Mouse (Mus musculus) fibroblast of lung, adult 2 months (primary cell): ENCODE results near the gene Rnf214.

ENCODE experiments used
- DNase-seq: peaks from one replicate; pipeline ENCODE4 v3.0.0-alpha.2; 2011; ENCODE audit warnings: low read depth

Gene Rnf214

GRCm38 (mm10) chr9:45906355-45907077, at the start of gene Rnf214, which contains the start of gene Pcsk7:
Gene Rnf214 (minus strand): TSS chr9:45906911.
Gene Pcsk7 (plus strand): TSS chr9:45906497.
- DNase-seq = no peak

- peak; percentile 64 for DNase-seq
Observed at GRCm38 (mm10) chr9:45955107-45955963, 48.6 kb upstream of the Rnf214 start, which contains the start of gene Sidt2. Gene Sidt2 (minus strand): TSS chr9:45955258.

GRCm38 (mm10) chr9:45954294-45955106, 47.8 kb upstream of the Rnf214 start:
- DNase-seq = peak; percentile 29

- no peak for DNase-seq
Observed at GRCm38 (mm10) chr9:45953511-45954293, 47.0 kb upstream of the Rnf214 start.

GRCm38 (mm10) chr9:45952890-45953289, 46.2 kb upstream of the Rnf214 start:
- no peak for DNase-seq

GRCm38 (mm10) chr9:45952057-45952456, 45.3 kb upstream of the Rnf214 start:
- no peak for DNase-seq

- no peak for DNase-seq
Observed at GRCm38 (mm10) chr9:45946872-45947183, 40.1 kb upstream of the Rnf214 start.

- no peak for DNase-seq
Observed at GRCm38 (mm10) chr9:45946182-45946871, 39.6 kb upstream of the Rnf214 start.

- no peak for DNase-seq
Observed at GRCm38 (mm10) chr9:45945721-45946120, 39.0 kb upstream of the Rnf214 start.

- no peak for DNase-seq
Observed at GRCm38 (mm10) chr9:45944506-45945400, 38.0 kb upstream of the Rnf214 start.

- DNase-seq = no peak
Observed at GRCm38 (mm10) chr9:45943628-45944505, 37.2 kb upstream of the Rnf214 start.

- DNase-seq = no peak
Observed at GRCm38 (mm10) chr9:45942916-45943315, 36.2 kb upstream of the Rnf214 start.

GRCm38 (mm10) chr9:45942464-45942863, 35.8 kb upstream of the Rnf214 start:
- DNase-seq = no peak

GRCm38 (mm10) chr9:45941329-45941888, 34.7 kb upstream of the Rnf214 start:
- DNase-seq = no peak

GRCm38 (mm10) chr9:45939794-45940193, 33.1 kb upstream of the Rnf214 start:
- no peak for DNase-seq

- no peak for DNase-seq
Observed at GRCm38 (mm10) chr9:45938952-45939637, 32.4 kb upstream of the Rnf214 start.

- DNase-seq = no peak
Observed at GRCm38 (mm10) chr9:45938088-45938487, 31.4 kb upstream of the Rnf214 start.

- DNase-seq = peak; percentile 72
Observed at GRCm38 (mm10) chr9:45936883-45937282, 30.2 kb upstream of the Rnf214 start.
